Mouse (Mus musculus) adrenal gland, postnatal 14 days (tissue): ENCODE results near the gene Fgf9. TPM values are rescaled to one million over a fixed set of nuclear protein-coding genes. Genes with fewer than 3 reads are reported as not detected.

ENCODE experiments used
- DNase-seq: peaks from one replicate; pipeline ENCODE4 v3.0.0; 2021; ENCODE audit warnings: mixed read lengths
- total RNA-seq: library from RNA; stranded (reverse); gene quantifications from 2 replicates; pipeline ENCODE4 v1.2.3, GENCODE M21; 2021

Fgf9 gene
- total RNA-seq, 1 experiment from 2014 or later = 17.9 TPM

GRCm38 (mm10) chr14:58087326-58087725, 17.0 kb downstream of the Fgf9 start:
- DNase-seq = no peak

- DNase-seq = no peak
These were observed 19.1 kb downstream of the Fgf9 start for GRCm38 (mm10) chr14:58089486-58089885.

DNA sequence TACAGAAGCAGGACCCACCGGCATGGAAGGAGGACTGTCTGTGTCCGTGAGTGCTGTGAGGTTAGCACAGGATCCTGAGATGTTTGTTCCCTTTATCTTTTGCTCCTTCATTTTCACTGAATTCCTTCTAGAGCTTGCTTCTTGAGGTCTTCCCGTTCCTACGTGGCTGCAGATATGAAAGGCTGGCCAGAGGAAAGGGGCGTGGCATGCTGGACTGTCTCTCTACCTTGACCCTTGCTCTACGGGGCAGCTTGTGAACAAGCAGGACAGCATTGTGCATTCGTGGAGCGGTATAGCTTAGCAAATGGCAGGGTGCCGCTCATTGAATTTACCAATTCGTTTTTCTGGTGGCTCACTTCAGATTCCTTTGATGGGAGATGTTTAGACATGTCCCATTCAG, 21.0 kb downstream of the Fgf9 start:
- DNase-seq = no peak

DNA sequence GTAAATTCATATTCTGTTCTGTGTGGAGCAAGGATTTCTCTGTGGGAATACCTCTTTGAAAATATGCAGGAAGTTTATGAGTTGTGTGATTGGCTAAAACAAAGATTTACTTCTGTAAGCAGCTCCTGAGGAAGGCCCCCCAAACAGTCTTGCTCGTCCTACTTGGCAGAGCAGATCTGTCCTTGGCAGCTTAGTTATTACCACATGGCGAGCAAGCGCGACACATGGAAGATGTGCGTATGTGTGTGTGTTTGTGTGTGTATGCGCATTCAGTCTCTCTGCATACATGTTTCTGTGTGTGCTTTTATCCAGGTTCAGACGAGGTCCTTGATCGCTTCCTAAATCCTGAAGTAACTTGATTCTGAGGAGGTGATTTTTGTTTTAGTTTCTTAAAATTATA, 29.3 kb downstream of the Fgf9 start:
- DNase-seq = peak; percentile 36

DNA sequence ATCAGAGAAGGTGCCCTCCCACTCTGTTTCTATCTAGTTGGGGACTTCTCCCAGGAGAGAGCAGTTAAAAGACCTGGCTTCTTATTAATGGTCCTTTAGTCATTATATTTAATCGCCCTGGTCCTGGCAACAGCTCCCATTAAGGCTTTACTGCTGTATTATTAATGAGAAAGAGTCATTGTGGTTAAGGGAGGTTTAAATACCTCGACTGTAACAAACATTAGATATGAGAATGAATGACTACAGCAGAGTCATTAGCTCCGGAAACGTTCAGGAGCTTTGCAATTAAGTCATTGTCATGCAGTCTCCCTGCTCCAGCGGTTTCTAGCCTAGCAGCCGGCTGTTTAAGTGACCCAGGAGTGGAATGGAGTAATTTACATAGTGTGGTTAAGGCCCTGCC, 31.0 kb downstream of the Fgf9 start:
- no peak for DNase-seq

GRCm38 (mm10) chr14:58104266-58104665, 33.9 kb downstream of the Fgf9 start:
- DNase-seq = no peak

- peak; percentile 27 for DNase-seq
These were observed 35.2 kb downstream of the Fgf9 start for GRCm38 (mm10) chr14:58105596-58105995.

DNA sequence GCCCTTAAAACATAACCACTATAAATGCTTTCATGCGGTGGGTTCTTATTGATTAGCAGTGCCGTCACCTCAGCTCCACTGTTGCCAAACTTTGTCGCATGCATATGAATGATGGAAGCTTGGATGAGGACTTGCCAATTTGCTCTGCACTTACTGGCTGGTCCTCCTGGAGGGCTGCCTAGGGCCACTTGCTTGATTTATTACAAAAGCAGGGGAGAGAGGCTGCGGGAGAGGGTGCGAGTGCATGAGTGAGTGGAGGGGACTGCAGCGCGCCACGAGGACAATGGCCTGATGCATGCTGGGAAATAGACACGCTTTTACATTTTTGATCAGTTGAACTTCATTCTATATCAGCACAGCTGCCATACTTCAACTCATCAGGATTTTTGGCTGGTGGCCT, 39.3 kb downstream of the Fgf9 start:
- no peak for DNase-seq

- DNase-seq = no peak
These were observed 41.2 kb downstream of the Fgf9 start for GRCm38 (mm10) chr14:58111562-58111961.

- peak; percentile 7 for DNase-seq
These were observed 42.0 kb downstream of the Fgf9 start for GRCm38 (mm10) chr14:58112341-58112740.

GRCm38 (mm10) chr14:58113180-58113579, 42.8 kb downstream of the Fgf9 start:
- DNase-seq = peak; percentile 73

DNA sequence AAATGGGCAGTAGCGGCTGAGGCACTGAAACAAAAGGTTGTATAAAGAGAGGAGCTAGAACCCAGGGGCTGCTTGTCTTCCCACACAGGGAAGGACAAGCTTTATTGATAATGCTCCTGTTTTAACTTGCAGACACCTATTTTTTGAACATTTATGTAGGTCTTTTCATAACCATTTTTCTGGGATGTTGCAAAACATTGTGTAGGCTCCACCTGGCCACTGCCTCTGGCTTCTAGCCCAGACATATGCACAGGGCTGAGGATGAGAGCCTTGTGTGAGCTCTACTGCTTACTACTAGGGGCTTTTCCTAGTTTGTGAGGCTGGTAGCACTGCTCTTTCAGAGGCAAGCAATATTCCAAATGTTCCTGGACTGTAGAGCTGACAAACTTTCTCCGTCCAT, 43.8 kb downstream of the Fgf9 start:
- DNase-seq = no peak

- DNase-seq = no peak
These were observed 54.3 kb downstream of the Fgf9 start for GRCm38 (mm10) chr14:58124625-58125024.

- no peak for DNase-seq
These were observed 56.2 kb downstream of the Fgf9 start for GRCm38 (mm10) chr14:58126508-58126907.

DNA sequence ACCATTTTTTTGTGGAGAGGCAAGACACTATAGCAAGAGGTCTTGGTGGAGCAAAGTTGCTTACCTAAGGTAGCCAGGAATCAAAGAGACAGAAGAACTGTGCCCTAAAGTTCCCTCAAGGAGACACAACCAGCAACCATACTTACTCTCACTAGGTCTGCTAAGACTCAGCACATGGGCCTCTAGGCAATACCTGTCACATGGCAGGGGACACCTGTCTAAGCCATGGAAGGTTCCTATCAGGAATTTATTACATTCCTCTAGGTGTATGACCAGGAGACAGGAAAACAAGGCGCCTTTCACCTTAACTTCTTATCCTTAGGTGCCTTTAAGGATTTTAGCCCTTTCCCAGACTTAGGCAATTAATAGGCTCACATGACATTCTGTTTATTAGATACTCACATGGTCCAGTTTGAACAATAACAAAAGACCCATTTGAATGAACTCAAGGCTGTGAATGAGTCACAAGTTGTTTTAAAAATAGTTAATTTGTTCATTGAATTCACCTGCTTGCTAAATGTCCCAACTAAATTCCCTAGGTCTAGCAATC, 69.2 kb downstream of the Fgf9 start:
- no peak for DNase-seq

GRCm38 (mm10) chr14:58149637-58150470, 79.5 kb downstream of the Fgf9 start:
- DNase-seq = no peak

DNA sequence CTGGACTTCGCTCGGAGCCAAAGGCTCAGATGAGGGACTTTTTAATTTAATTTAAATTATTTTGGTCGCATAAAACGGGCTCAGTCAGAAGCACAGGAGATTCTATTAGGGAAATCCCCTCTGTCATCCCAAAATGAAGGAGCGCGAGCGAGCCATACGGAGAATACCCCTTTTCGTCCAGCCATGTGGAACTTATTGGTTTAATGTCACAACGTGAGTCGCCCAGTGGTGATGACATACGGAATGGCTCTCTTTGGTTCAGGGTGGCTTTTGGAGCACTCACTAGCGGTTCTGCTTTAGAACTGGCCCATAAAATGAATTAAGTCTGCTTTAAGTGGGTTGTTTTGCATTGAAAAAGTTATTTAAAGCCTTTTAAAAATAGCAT, 80.1 kb downstream of the Fgf9 start:
- no peak for DNase-seq

DNA sequence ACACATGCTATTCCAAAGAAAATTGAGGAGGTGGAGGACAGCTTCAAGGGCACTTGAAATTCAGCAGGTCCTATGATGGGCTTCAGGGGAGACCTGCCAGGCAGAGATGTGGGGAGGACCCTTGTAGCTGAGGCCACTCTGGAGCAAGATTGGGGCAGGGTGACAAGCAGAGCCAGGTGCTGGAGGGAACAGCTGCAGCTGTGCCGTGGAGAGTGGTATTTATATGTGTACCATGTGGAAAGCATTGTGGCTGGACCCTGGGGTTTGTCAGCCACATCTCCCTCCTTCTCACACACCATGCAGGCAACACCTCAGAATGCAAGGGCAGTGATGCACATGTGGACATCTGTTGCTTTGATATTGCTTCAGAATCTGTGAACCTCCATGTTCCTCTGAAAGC, 81.8 kb downstream of the Fgf9 start:
- no peak for DNase-seq

- peak; percentile 84 for DNase-seq
These were observed 83.4 kb downstream of the Fgf9 start for GRCm38 (mm10) chr14:58153470-58154416.

DNA sequence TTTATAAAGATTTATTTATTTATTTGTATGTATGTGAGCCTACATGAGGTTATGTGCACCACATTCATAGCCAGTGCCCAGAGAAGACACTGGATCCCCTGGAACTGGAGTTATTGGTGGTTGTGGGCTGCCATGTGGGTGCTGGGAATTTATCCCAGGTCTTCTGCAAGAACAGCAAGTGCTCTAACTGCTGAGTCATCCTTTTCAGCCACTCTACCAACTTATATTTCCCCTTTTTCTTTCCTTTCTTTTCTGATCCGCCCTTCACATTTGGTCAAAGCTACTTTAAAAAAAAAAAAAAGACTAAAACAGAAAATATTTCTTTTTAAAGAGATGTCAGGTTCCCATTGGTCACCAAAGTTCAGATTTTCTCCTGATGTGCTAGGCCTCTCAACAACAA, 90.3 kb downstream of the Fgf9 start:
- no peak for DNase-seq
